Mouse (Mus musculus): ENCODE data around the gene Cyp2b10.
"Not testable (repeated sequence)": the region's sequence is repeated elsewhere in the genome, so short reads cannot be mapped to it uniquely, and the experiment has no call there.

Gene Cyp2b10

DNA sequence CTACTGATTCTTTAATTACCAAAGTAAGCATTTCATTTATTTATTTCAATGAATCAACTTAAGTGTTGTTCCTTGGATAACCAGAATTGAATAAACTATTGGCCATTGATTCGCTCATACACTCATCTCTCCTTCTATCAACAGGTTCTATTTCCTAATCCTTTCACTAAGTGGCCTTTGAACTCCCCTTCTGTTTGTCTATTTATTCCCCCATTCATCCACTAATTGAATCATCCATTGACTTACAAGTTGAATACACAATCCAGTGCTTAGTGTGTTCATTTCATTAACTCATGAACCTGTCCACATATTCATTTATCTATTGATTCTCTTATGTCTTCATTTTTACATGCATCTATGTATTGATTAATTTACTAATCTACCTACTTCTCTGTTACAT, 18.7 kb downstream of the Cyp2b10 start:
- DNase-seq (ENCODE audit: low spot score) = no peak

- DNase-seq (ENCODE audit: low spot score) = not testable (repeated sequence)
Measured at GRCm38 (mm10) chr7:25917271-25917670, 19.9 kb downstream of the Cyp2b10 start.

- no peak for DNase-seq (ENCODE audit: low spot score)
Measured at GRCm38 (mm10) chr7:25919467-25919866, 22.0 kb downstream of the Cyp2b10 start.

DNA sequence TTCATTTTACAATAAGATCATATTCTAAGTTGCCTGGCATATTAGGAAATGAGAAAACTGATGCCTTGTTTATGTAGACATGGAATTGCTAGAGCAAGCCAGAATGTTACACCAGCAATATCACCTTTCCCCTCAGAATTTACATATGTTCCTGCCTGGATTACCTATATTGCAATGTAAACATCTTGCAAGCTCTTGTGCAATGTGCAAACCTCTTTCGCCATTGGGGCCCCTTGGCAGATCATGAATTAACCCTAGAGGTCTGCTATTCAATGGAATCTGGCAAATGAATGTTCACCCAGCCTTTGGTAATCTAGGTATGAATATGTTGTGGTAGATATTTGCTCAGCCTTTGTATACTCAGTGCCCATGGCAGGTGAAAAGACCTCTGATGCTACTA, 47.9 kb downstream of the Cyp2b10 start:
- DNase-seq (ENCODE audit: low spot score) = no peak

All from embryo, embryonic 10 days (tissue).